Mouse (Mus musculus): ENCODE measurements around the gene Etfdh. TPM values are rescaled to one million over a fixed set of nuclear protein-coding genes. Genes with fewer than 3 reads are reported as not detected.

The Etfdh gene
- polyA plus RNA-seq, 1 experiment from 2014 or later, result 47.7 TPM

- H3K4me2 ChIP-seq (ENCODE audit: low read length), result 0 out of 2 replicates have a peak overlapping the region, but pooled peaks have one; percentile 16
- DNase-seq (ENCODE audit: low spot score) (peak; percentile 94), ATAC-seq (peak; percentile 76)
- 0% methylated on average over 6 of the region's 6 CpGs for WGBS
- H3K36me3 ChIP-seq (ENCODE audit: control insufficient read depth, insufficient read depth, low read length), result no peaks in the 10 kb centered on the region
- peaks cover 3% of the 10 kb centered on the region; the same call in 1 of the 2 replicates for H3K4me1 ChIP-seq (ENCODE audit: control insufficient read depth, insufficient read depth, low read length)
- no peak overlapping the region for H3K4me3 ChIP-seq (ENCODE audit: low read depth, low read length)
- H3K27ac ChIP-seq (ENCODE audit: low read depth, low read length), result no peak overlapping the region
- H3K9me3 ChIP-seq (replicated peaks; ENCODE audit: control insufficient read depth, low read length), result no peaks in the 10 kb centered on the region
- H3K9ac ChIP-seq (ENCODE audit: low read length), result no peak overlapping the region
- 0 out of 2 replicates have a peak, but pooled peaks cover 3% of the 10 kb centered on the region for H3K27me3 ChIP-seq (replicated peaks; ENCODE audit: control insufficient read depth, insufficient read depth, low read length)
Measured at GRCm38 (mm10) chr3:79586804-79587203, 42.5 kb downstream of the Etfdh start.

- ATAC-seq (no peak), DNase-seq (ENCODE audit: low spot score) (no peak)
- H3K27ac ChIP-seq (ENCODE audit: low read depth, low read length), result no peak overlapping the region
- WGBS, result 72% methylated on average over 5 of the region's 5 CpGs
- no peak overlapping the region for H3K9ac ChIP-seq (ENCODE audit: low read length)
- no peaks in the 10 kb centered on the region for H3K27me3 ChIP-seq (replicated peaks; ENCODE audit: control insufficient read depth, insufficient read depth, low read length)
- H3K4me1 ChIP-seq (ENCODE audit: control insufficient read depth, insufficient read depth, low read length), result no peaks in the 10 kb centered on the region; the same call in 1 of the 2 replicates
- no peaks in the 10 kb centered on the region for H3K9me3 ChIP-seq (replicated peaks; ENCODE audit: control insufficient read depth, low read length)
- H3K36me3 ChIP-seq (ENCODE audit: control insufficient read depth, insufficient read depth, low read length), result no peaks in the 10 kb centered on the region
- H3K4me3 ChIP-seq (ENCODE audit: low read depth, low read length), result no peak overlapping the region
- H3K4me2 ChIP-seq (ENCODE audit: low read length), result no peak overlapping the region
Measured at GRCm38 (mm10) chr3:79579891-79580575, 49.3 kb downstream of the Etfdh start.

- no peak for ATAC-seq
- Histone ChIP-seq H3K9me3 (replicated peaks; ENCODE audit: control insufficient read depth, low read length) (no peaks in the 10 kb centered on the region), H3K36me3 (ENCODE audit: control insufficient read depth, insufficient read depth, low read length) (no peaks in the 10 kb centered on the region), H3K4me3 (ENCODE audit: low read depth, low read length) (no peak overlapping the region), H3K27me3 (replicated peaks; ENCODE audit: control insufficient read depth, insufficient read depth, low read length) (no peaks in the 10 kb centered on the region), H3K4me1 (ENCODE audit: control insufficient read depth, insufficient read depth, low read length) (no peaks in the 10 kb centered on the region; the same call in 1 of the 2 replicates), H3K27ac (ENCODE audit: low read depth, low read length) (no peak overlapping the region), H3K4me2 (ENCODE audit: low read length) (no peak overlapping the region), H3K9ac (ENCODE audit: low read length) (no peak overlapping the region)
- 76% methylated on average over 6 of the region's 6 CpGs for WGBS
- no peak for DNase-seq (ENCODE audit: low spot score)
Measured at GRCm38 (mm10) chr3:79578164-79578563, 51.1 kb downstream of the Etfdh start.

GRCm38 (mm10) chr3:79577606-79578005 lies 51.7 kb downstream of the Etfdh start:
- Histone ChIP-seq H3K9ac (ENCODE audit: low read length) (no peak overlapping the region), H3K4me1 (ENCODE audit: control insufficient read depth, insufficient read depth, low read length) (no peaks in the 10 kb centered on the region; the same call in 1 of the 2 replicates), H3K9me3 (replicated peaks; ENCODE audit: control insufficient read depth, low read length) (no peaks in the 10 kb centered on the region), H3K4me3 (ENCODE audit: low read depth, low read length) (no peak overlapping the region), H3K27me3 (replicated peaks; ENCODE audit: control insufficient read depth, insufficient read depth, low read length) (no peaks in the 10 kb centered on the region), H3K36me3 (ENCODE audit: control insufficient read depth, insufficient read depth, low read length) (no peaks in the 10 kb centered on the region), H3K4me2 (ENCODE audit: low read length) (no peak overlapping the region), H3K27ac (ENCODE audit: low read depth, low read length) (no peak overlapping the region)
- ATAC-seq (no peak), DNase-seq (ENCODE audit: low spot score) (no peak)
- WGBS, result 90% methylated on average over 6 of the region's 6 CpGs

GRCm38 (mm10) chr3:79576865-79577264 lies 52.4 kb downstream of the Etfdh start:
- Histone ChIP-seq H3K27ac (ENCODE audit: low read depth, low read length) (no peak overlapping the region), H3K9ac (ENCODE audit: low read length) (no peak overlapping the region), H3K36me3 (ENCODE audit: control insufficient read depth, insufficient read depth, low read length) (no peaks in the 10 kb centered on the region), H3K4me2 (ENCODE audit: low read length) (no peak overlapping the region), H3K4me3 (ENCODE audit: low read depth, low read length) (no peak overlapping the region), H3K9me3 (replicated peaks; ENCODE audit: control insufficient read depth, low read length) (no peaks in the 10 kb centered on the region), H3K4me1 (ENCODE audit: control insufficient read depth, insufficient read depth, low read length) (no peaks in the 10 kb centered on the region; the same call in 1 of the 2 replicates), H3K27me3 (replicated peaks; ENCODE audit: control insufficient read depth, insufficient read depth, low read length) (no peaks in the 10 kb centered on the region)
- ATAC-seq (no peak; the same call in 1 of the 2 replicates), DNase-seq (ENCODE audit: low spot score) (peak; percentile 9)
- WGBS, result 35% methylated on average over 5 of the region's 5 CpGs

GRCm38 (mm10) chr3:79576468-79576816 lies 52.9 kb downstream of the Etfdh start:
- DNase-seq (ENCODE audit: low spot score) (no peak), ATAC-seq (peak; percentile 22; the same call in 1 of the 2 replicates)
- Histone ChIP-seq H3K9me3 (replicated peaks; ENCODE audit: control insufficient read depth, low read length) (no peaks in the 10 kb centered on the region), H3K4me1 (ENCODE audit: control insufficient read depth, insufficient read depth, low read length) (no peaks in the 10 kb centered on the region; the same call in 1 of the 2 replicates), H3K4me2 (ENCODE audit: low read length) (no peak overlapping the region), H3K27me3 (replicated peaks; ENCODE audit: control insufficient read depth, insufficient read depth, low read length) (no peaks in the 10 kb centered on the region), H3K4me3 (ENCODE audit: low read depth, low read length) (no peak overlapping the region), H3K27ac (ENCODE audit: low read depth, low read length) (no peak overlapping the region; the same call in 1 of the 2 replicates), H3K36me3 (ENCODE audit: control insufficient read depth, insufficient read depth, low read length) (no peaks in the 10 kb centered on the region), H3K9ac (ENCODE audit: low read length) (no peak overlapping the region)
- 16% methylated on average over 3 of the region's 3 CpGs for WGBS

GRCm38 (mm10) chr3:79575576-79576467 lies 53.5 kb downstream of the Etfdh start:
- Histone ChIP-seq H3K9ac (ENCODE audit: low read length) (no peak overlapping the region), H3K4me2 (ENCODE audit: low read length) (no peak overlapping the region), H3K27me3 (replicated peaks; ENCODE audit: control insufficient read depth, insufficient read depth, low read length) (no peaks in the 10 kb centered on the region), H3K36me3 (ENCODE audit: control insufficient read depth, insufficient read depth, low read length) (no peaks in the 10 kb centered on the region), H3K4me3 (ENCODE audit: low read depth, low read length) (no peak overlapping the region), H3K4me1 (ENCODE audit: control insufficient read depth, insufficient read depth, low read length) (no peaks in the 10 kb centered on the region; the same call in 1 of the 2 replicates), H3K27ac (ENCODE audit: low read depth, low read length) (peak overlapping the region; percentile 23; the same call in 1 of the 2 replicates), H3K9me3 (replicated peaks; ENCODE audit: control insufficient read depth, low read length) (no peaks in the 10 kb centered on the region)
- ATAC-seq (peak; percentile 82), DNase-seq (ENCODE audit: low spot score) (peak; percentile 84)
- WGBS, result 12% methylated on average over 10 of the region's 10 CpGs

- Histone ChIP-seq H3K4me1 (ENCODE audit: control insufficient read depth, insufficient read depth, low read length) (no peaks in the 10 kb centered on the region; the same call in 1 of the 2 replicates), H3K9me3 (replicated peaks; ENCODE audit: control insufficient read depth, low read length) (no peaks in the 10 kb centered on the region), H3K4me3 (ENCODE audit: low read depth, low read length) (no peak overlapping the region), H3K36me3 (ENCODE audit: control insufficient read depth, insufficient read depth, low read length) (no peaks in the 10 kb centered on the region), H3K27me3 (replicated peaks; ENCODE audit: control insufficient read depth, insufficient read depth, low read length) (no peaks in the 10 kb centered on the region), H3K4me2 (ENCODE audit: low read length) (no peak overlapping the region), H3K27ac (ENCODE audit: low read depth, low read length) (no peak overlapping the region), H3K9ac (ENCODE audit: low read length) (no peak overlapping the region)
- ATAC-seq (no peak), DNase-seq (ENCODE audit: low spot score) (no peak)
- WGBS, result 90% methylated on average over 3 of the region's 3 CpGs
Measured at GRCm38 (mm10) chr3:79574336-79574735, 55.0 kb downstream of the Etfdh start.
